Mouse (Mus musculus): ENCODE data around the gene Mif4gd.
"Not testable (repeated sequence)": the region's sequence is repeated elsewhere in the genome, so short reads cannot be mapped to it uniquely, and the experiment has no call there.

The Mif4gd gene

GRCm38 (mm10) chr11:115612410-115613137 lies at the start of gene Mif4gd:
Gene Mif4gd, minus strand, starts transcription at chr11:115612969.
- DNase-seq (ENCODE audit: low read depth, low spot score): no peak

- DNase-seq (ENCODE audit: low read depth, low spot score): no peak
Observed at GRCm38 (mm10) chr11:115660376-115660775, 47.6 kb upstream of the Mif4gd start.

DNA sequence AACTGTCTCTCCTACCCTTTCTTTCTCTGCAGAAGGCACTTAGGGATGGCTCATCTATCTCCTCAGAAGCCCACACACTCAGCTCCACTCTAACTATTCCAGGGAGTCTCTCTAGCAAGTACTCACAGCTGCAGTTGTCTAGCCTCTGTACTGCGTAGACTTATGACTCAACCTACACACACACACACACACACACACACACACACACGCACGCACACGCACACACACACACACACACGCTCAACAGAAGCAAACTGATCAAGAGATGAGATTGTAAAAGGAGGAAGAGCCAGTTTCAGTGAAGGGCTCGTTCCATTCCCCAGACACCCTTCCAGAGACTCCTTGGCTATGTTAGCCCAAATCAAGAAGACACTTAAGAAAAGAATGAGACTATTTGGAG lies 45.8 kb upstream of the Mif4gd start:
- no peak for DNase-seq (ENCODE audit: low read depth, low spot score)

DNA sequence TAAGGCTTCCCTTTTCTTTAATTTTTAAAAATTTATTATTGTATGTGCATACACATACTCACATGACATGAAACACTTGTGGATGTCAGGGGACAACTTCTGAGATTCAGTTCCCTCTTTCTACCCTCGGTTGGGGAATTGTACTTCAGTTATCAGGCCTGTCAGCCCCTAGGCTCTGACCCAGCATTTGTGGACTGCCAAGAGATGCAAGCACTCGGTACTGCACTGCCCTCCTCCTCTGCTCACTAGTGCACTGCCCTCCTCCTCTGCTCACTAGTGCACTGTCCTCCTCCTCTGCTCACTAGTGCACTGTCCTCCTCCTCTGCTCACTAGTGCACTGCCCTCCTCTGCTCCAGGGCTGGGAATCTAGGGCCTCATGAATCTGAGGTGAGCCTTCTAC lies 41.4 kb upstream of the Mif4gd start:
- no peak for DNase-seq (ENCODE audit: low read depth, low spot score)

- DNase-seq (ENCODE audit: low read depth, low spot score): no peak
Observed at GRCm38 (mm10) chr11:115653194-115653593, 40.4 kb upstream of the Mif4gd start.

- no peak for DNase-seq (ENCODE audit: low read depth, low spot score)
Observed at GRCm38 (mm10) chr11:115651680-115652079, 38.9 kb upstream of the Mif4gd start.

- DNase-seq (ENCODE audit: low read depth, low spot score): no peak
Observed at GRCm38 (mm10) chr11:115649706-115650105, 36.9 kb upstream of the Mif4gd start.

- DNase-seq (ENCODE audit: low read depth, low spot score): peak; percentile 58
Observed at GRCm38 (mm10) chr11:115647459-115647858, 34.7 kb upstream of the Mif4gd start.

- DNase-seq (ENCODE audit: low read depth, low spot score): no peak
Observed at GRCm38 (mm10) chr11:115646439-115646838, 33.7 kb upstream of the Mif4gd start.

DNA sequence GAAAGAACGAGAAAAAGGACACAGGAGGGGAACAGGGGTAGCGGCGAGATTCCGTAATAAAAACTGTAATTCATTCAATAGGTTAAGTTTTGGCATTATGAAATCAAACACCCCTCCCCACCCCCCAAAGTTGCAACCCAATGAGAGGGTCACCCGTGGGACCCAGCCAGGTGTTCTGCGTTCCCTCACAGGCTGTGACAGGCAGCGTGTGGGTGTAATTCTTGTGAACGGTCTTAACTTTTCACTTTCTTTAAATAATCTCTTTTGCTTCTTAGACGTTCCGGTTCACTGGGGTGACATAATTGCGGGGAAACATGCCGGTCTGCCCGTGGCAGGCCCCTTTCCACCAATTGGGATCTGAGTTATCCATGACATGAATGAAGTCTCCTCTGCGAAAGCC lies 32.7 kb upstream of the Mif4gd start:
- not testable (repeated sequence) for DNase-seq (ENCODE audit: low read depth, low spot score)

DNA sequence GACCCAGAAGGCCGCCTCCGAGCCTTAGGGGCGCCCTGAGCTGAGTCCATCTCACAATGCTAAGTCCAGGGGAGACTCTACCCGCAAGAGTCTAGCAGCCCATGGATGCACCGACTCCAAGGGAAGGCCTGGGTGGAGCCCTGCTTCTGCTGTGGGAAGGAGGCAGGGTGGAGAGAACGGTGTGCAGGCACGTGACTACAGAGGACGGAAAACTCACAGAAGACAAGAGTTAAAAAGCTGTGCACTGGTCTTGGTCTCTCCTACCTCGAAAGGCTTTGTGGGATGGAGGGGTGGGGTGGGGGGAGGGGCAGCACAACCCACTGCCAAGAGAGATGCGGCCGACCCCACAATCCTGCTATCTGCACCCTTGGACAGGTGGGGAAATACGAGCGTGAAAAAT lies 31.5 kb upstream of the Mif4gd start:
- DNase-seq (ENCODE audit: low read depth, low spot score): no peak

DNA sequence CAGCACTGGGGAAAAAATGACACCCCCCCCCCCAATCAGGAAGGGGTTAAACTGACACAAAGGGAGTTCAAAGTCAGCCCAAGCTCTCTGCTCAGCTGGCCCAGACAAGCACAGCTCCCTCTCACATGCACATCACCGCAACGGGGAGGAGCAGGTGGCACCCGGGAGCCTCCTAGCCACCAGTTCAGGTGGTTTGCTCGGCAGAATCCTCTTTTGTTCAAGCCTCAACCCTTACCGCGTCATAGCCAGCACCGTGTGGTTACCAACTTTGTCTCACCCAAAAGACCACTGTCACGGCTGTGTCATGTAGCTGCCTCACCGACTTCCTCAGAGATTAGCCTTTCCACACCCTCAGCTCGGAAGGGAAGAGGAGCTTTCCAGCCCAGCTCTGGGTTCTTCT lies 30.5 kb upstream of the Mif4gd start:
- no peak for DNase-seq (ENCODE audit: low read depth, low spot score)

DNA sequence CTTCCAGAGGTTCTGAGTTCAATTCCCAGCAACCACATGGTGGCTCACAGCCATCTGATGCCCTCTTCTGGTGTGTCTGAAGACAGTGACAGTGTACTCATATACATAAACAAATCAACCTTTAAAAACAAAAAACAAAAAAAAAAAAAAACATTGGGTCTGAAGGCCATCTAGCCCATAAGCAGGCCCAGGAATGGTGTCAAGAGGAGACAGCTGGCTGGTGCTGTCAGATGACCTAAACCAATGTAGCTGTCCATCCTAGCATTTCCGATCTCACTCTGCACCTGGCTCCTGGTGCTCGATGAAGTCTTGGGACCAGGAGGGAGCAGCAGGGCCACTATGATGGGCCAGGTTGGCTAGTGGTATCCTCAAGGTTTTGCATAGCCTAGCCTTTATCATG lies 29.9 kb upstream of the Mif4gd start:
- DNase-seq (ENCODE audit: low read depth, low spot score): no peak

- DNase-seq (ENCODE audit: low read depth, low spot score): no peak
Observed at GRCm38 (mm10) chr11:115641664-115642036, 28.9 kb upstream of the Mif4gd start.

GRCm38 (mm10) chr11:115640978-115641663 lies 28.4 kb upstream of the Mif4gd start:
- no peak for DNase-seq (ENCODE audit: low read depth, low spot score)

- no peak for DNase-seq (ENCODE audit: low read depth, low spot score)
Observed at GRCm38 (mm10) chr11:115640311-115640828, 27.6 kb upstream of the Mif4gd start.

DNA sequence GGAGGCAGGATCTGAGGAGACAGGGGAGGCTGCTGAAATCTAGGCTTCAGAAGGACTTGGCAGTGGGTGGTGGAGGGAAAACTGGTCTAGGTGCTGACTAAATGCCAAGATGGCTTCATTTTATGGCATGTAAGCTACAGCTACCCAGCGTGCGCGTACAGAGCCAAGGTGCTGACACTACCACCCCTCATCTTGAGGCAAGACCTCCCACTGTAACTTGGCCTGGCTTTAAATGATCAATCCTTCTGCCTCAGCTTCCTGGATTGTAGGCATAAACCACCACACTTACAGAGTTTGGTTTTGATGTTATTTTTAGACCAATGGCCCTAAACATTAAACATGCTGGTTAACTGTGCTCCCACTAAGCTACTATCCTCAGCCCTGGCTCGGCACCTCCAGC lies 26.8 kb upstream of the Mif4gd start:
- DNase-seq (ENCODE audit: low read depth, low spot score): no peak

- no peak for DNase-seq (ENCODE audit: low read depth, low spot score)
Observed at GRCm38 (mm10) chr11:115638498-115639409, 26.0 kb upstream of the Mif4gd start.

GRCm38 (mm10) chr11:115636960-115637359 lies 24.2 kb upstream of the Mif4gd start:
- no peak for DNase-seq (ENCODE audit: low read depth, low spot score)

- no peak for DNase-seq (ENCODE audit: low read depth, low spot score)
Observed at GRCm38 (mm10) chr11:115635484-115635883, 22.7 kb upstream of the Mif4gd start.

DNA sequence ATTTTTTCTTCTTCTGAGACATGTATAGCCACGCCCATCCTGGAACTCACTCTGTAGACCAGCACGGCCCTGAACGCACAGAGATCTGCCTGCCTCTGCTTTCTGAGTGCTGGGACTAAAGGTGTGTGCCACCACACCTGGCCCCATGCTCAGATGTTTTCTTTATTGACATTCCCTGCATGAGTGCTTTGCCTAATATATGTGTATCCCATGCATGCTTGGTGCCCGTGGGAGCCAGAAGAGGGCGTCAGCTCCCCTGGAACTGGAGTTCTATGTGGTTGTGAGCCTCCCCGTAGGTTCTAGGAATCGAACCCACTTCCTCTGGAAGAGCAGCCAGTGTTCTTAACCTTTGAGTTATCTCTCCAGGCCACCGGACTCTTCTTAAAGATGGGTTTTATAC lies 22.3 kb upstream of the Mif4gd start:
- DNase-seq (ENCODE audit: low read depth, low spot score): no peak

GRCm38 (mm10) chr11:115634109-115634508 lies 21.3 kb upstream of the Mif4gd start:
- DNase-seq (ENCODE audit: low read depth, low spot score): no peak

Measured in brain, embryonic 18.5 days (tissue).